Mouse (Mus musculus) cerebral cortex, adult 2 months (tissue): ENCODE data around the gene Gstm4.

ENCODE experiments used
- WGBS: fragments of 180-500 bp; shearing (Covaris S2); methylation state at CpG from one replicate; pipeline ENCODE4 v1.1.7; 2018; 5-methylcytosine and 5-hydroxymethylcytosine counted together

Gene Gstm4

DNA sequence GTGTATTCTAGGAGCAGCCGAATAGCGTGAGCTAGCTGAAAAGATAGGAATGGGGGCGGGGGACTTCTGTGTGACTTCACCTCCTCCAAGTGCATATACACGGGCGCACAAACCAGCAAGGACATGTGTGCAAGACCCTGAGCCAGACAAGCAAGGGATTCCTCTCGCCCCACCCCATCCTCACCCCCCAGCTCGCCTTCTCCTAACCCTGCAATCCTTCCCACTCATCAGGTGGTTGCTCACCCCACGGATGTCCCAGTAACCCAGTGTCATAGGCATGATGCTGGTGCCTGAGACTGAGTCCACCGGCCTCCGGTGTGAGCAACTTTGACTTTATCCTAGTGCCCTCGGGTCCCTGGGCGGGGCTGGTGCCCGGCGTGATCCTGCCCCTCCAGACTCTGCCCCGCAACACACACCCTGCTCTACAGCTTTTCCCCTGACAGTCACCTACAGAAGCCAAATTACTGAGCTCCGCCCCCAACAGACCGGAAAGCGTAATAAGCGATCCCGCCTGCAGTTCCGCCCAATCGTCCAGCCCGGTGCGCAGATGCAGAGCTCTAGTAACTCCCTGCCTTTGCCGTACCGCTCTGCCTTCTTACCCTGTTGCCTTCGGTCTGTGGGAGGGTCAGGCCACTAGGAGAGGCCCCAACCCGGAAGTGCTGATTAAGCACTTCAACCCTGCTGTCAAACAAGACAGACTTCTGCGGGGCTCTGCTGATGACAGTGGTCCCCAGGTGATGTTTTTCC lies at the start of gene Gstm4:
Gene Gstm4, minus strand, starts transcription at position 501 of the 747 bp plus-strand sequence.
- 5% methylated on average over 29 of the region's 29 CpGs for WGBS

DNA sequence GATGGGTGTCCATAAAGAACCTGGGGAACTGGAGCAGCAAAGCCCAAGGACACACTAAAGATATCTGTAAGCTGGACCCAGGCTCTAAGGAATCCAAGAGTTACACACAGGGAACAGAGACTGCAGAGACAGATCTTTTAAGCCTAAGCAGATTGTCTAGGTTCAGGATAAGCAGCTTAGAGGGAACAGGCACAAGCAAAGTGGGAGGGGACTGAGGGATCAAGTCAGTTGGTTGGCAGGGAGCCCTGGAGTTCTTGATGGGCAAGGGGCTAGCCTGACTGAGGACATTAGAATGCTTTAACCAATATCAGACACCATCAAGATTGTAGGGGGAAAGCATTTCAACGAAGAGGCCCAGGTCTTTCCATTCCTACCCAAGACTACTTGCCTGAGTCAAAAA lies 49.5 kb upstream of the Gstm4 start:
- WGBS, result 60% methylated on average over 1 of the region's 1 CpGs

DNA sequence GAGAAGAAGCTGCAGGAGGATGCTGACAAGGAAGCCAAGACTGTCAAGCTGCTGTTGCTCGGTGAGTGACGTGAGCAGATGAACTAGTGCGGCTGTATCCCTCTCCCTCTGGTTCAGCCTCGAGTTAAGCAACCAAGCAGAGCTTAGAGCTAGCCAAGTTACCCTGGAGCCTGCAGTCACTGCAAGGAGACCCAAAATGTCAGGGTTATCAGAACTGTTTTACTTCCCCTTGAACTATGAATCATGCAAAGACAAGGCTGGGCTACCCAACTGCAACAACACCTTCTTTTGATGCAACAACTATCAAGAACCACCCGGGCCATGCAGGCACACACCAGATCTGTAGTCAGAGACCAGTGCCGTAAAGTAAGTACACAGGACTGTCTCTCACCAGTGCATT lies 48.6 kb upstream of the Gstm4 start:
- 73% methylated on average over 6 of the region's 6 CpGs for WGBS

DNA sequence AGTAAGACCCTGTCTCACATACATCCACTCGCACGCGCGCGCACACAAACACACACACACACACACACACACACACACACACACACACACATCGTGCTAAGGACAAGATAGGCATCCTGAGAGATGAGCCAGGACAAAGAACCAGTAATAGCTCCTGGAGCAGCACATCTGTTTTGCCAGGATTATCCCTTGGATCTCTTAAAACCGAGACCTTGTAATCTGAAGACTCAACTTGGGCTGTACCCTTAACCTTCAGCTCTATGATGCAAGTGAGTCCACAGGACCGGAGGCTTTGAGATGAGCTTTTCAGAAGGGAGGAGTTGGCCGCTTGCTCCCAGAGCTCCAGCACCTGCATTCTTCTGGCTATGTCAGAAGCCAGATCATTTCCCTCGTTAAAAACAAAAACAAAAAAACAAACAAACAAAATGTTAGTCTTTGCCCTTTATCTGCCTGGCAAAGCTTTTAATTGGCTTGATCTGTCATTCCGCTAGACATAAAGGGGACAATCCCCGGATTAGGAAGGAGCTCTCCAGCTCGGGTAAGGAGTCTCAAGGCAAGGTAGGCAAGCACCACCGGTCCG lies 47.9 kb upstream of the Gstm4 start, which contains the start of gene Gnat2:
Gene Gnat2, plus strand, starts transcription at position 254 of the 580 bp plus-strand sequence.
- 80% methylated on average over 15 of the region's 15 CpGs for WGBS

DNA sequence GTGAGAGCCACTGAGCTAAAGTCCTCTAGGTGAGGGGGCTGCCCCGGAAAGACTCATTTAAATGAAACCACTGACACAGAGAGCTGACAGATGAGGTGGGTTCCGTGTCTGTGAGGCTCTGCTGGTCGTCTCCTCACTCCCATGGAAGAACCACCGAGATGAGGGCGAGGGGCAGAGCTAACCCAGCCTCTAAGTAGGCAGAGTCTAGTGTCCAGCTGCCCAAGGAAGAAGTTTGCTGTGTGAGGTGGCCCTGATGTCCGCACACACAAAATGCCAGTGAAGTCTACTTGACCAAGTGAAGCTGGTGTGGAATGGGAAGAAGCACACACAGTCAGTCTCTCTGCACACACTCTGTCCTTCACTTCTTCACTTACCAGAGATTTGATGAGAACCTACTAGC lies 47.3 kb upstream of the Gstm4 start:
- 88% methylated on average over 6 of the region's 6 CpGs for WGBS

DNA sequence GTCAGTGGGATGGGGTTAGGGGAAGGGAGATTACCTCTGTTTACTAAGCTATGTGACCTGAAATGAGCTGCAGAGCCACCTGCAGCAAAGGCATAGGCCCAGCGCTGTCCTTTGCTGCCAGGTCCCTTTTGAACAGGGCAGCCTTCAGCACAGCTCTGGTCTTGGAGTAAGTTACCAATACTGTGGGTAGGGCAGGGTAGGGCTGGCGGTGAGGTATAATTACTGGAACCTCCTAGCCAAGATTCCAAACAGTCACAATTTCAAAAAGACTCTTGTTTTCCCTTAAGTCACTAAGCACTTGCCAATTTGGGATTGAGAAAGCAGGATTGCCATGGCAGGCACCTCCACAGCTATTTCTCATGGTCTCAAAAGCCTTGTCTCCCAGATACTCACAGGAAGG lies 45.9 kb upstream of the Gstm4 start:
- WGBS, result 77% methylated on average over 2 of the region's 2 CpGs

DNA sequence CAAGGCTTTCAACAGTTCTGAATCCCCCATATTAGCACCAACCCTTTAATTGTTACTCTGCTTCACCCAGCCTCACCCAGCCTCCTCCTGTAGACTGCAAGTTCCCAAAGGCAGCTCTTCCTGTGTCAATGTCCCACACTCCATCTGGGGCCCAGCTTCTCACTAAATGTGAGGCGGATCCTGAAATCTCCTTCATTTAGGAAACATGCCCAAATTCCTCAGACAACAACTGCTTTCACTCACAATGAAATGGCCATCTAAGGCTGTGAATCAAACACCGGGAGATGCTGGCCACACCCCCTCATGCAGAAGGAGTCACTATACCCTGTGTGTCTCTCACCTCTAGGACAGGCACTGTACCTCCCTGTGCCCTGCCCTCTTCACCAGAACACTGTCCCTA lies 45.2 kb upstream of the Gstm4 start:
- 39% methylated on average over 2 of the region's 2 CpGs for WGBS

DNA sequence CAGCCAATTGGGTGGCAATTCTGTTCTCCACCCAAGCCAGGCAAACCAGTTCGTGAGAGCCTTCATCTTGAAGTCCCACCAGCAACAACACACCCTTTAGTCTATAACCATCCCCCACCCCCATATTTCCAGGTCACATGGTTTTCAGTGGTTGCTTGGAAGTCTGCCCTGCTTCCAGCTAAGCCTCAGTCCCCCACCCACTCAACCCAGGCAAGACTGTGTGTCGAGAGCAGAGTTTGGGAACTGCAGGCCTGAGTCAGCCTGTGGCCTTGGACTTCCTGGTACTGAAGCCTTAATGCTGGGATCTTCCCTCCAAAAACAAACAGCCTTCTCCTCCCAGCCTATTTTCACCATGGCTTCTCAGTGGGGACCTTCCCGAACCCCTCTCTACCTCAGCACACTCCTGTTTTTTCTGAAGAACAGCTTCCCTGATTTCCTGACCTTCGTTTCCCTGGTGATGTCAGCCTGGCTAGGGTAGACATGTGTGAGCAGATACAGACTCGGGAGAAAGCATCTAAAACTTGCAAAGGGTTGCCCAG lies 44.2 kb upstream of the Gstm4 start:
- 39% methylated on average over 5 of the region's 5 CpGs for WGBS

DNA sequence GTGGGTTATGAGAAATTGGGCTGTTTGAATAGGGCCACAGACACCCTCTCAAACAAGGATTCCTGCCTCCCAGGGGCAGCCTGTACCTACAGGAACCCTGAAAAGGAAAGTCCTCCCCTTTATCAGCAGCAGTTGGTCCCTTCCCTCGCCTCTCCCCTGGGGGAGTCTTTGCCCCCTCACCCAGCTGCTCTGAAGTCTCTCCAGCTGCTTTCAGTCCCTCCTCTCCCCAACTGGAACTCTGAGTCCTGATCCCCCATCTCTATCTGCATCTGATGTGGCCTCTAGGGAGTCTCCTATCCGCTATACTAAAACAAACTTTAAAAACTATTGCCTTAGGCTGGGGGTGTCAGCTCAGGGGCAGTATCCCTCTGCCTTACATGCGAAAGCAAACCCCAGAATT lies 42.6 kb upstream of the Gstm4 start:
- 92% methylated on average over 3 of the region's 3 CpGs for WGBS

DNA sequence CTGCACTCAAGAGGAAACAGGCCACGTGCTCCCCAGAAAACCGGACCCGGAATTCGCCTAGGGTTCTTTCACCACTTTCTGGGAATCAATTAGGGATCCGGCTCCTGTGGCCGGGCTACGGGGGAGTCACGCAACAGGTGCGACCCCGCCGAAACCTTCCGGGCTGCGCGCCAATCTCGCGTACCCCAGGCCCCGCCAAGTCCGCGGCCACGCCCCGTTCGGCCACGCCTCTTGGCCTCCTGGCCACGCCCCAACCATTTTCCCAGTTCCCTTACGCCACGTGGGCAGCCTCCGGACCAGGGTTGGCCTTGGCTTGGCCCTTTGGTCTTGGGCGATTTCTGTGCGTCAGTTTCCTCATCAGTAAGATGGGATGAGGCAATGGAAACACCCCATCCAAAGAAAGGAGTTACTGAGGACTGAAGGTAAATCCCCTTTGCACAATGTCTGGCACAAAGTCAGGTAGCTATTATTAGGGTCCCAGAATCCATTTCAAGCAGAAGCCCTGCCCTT lies 41.8 kb upstream of the Gstm4 start, which contains the start of gene Ampd2:
Gene Ampd2, minus strand, starts transcription at position 182 of the 510 bp plus-strand sequence.
- 4% methylated on average over 29 of the region's 29 CpGs for WGBS

DNA sequence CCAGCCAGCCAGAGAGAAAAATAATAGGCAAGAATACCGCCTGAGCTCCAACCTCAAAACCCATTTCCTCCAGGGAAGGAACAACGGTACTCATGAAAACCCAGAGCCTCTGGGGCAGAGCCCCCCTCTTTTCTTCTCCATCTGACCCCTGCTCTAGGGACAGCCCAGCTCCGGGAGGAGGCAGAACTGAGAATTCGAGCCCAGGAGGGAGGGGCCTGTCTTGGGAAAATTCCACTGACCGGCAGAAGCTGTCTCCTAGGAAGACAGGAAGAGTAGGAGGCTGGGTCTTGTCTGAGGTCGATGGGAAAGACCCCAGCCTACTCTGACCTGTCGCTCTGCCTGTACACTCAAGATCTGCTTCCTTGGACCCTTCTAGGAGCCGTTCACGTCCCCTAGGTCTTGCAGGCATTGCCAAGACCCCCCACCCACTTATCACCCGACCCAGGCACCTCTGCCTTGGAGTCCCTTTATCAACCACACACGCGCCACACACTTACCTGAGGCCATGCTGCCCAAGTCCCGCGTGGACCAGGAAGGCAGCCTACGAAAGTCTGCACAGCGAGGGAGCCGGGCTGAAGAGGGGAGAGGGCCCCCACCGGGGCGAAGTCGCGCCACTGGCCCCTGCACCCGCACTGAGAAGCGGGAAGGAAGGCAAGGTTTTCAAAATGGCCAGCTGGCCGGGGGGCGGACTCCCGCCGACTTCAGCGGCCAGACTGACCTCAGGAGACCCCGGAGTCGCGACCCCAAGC lies 41.2 kb upstream of the Gstm4 start:
- under 1% methylated on average over 31 of the region's 31 CpGs for WGBS

DNA sequence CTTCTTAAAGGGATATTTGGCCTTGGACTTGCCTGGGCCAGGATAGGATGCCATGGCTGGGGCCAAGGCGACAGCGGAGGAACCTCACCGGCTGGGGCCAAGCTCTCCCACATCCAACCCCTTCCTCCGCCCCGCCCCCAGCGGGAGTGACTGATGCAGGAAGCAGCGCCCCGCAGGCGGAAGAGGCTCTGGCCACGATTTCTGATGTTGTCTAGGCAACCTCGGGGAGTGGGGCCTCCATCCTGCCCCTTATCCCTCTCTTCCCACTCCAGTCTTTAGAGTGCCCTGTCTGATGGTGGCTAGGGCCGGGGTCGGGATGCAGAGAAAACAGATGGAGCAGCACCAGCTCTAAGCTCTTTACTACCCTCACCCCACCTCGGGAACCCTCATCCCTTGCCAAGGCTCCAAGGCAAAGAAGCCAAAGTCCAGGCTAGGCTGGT lies 40.6 kb upstream of the Gstm4 start:
- WGBS, result 1% methylated on average over 14 of the region's 14 CpGs

DNA sequence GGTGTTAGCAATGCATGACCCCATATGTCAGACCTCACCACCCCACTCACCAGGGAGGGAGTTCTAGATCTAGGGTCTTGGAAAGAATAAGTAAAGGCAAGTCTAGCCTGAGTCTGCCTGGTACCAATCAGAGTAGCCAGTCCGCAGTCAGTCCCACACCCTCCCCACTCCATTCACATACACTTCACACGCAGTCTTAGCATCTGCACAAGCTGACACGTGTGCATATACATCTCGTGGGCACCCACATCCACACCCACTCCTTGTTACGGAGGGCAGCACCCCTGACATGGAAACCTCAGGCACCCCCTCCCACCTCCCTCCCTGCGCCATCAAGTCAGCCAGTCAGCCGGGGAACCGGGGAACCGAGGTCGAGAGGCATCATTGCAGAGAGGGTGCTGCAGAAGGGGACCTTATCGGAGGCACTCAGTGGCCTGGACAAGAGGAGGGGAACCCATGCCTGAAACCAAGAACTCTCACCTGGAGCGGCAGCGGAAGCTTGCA lies 40.1 kb upstream of the Gstm4 start:
- 8% methylated on average over 13 of the region's 13 CpGs for WGBS

DNA sequence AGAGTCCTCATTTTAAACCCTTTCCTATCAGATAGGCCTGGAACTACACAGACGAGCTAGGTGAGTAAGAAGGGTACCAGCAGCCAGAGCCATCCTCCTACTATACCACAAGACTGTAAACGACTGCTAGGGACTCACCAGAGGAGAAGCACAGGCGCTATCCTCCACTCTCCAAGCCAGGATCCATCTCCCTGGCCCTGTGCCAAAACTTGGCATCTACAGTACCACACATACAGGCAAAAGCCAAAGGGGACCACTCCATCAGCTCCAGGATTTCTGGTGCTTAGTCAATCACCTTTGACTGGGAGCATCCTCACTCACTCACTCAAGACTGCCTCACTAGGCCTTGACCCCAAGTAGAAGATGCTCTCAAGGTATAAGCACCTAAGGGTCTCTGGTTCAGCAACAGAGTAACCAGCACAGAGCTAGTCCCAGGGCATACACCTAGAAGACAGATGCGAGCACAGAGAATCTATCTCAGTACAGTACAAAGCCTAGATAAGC lies 39.3 kb upstream of the Gstm4 start:
- WGBS, result 53% methylated on average over 4 of the region's 4 CpGs

DNA sequence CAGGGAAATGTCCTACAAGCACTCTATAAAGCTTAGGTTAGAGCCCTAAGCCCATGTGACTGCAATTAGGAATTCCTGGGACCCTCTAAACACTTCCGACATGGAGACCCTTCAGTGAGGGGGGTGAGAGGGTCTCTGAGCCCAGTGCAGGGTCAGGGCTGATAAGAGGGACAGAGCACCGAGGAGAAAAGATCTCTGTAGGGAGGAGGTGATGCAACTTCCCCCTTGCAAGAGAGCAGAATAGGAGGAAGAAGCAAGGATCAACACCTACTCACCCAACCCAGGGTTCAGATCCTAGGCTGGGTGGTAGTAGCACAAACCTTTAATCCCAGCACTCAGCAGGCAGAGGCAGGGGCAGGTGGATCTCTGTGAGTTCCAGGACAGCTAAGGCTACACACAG lies 38.5 kb upstream of the Gstm4 start:
- 50% methylated on average over 2 of the region's 2 CpGs for WGBS

DNA sequence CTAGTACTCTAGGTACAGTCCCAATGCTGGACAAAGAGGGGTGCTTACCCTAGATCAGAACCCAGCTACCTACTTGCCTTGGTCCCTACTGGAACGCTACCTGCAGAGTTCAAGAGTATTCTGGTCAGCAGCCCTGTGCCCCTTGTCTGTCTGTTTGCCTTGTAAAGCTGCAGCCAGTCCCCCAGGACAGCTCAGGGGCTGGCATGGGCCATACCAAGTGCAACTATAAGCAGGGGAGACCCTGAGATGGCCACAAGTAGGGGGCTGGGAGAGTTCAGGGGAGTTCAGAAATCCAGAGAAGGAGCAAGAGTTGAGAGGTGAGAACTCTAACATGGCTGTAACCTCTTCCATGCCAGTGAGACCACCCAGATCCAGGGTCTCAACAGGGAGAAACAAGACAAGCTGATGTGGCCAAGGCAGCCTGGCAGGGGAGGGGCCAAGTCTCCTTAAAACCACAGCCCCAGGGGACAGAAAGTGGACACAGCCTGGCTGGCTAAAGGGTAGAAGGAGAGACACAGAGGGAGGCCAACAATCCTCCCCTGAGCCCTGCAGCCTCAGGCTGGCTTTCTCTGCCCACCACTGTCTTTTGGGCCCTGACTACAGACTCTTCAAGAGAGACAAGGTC lies 37.7 kb upstream of the Gstm4 start:
- 82% methylated on average over 1 of the region's 1 CpGs for WGBS

DNA sequence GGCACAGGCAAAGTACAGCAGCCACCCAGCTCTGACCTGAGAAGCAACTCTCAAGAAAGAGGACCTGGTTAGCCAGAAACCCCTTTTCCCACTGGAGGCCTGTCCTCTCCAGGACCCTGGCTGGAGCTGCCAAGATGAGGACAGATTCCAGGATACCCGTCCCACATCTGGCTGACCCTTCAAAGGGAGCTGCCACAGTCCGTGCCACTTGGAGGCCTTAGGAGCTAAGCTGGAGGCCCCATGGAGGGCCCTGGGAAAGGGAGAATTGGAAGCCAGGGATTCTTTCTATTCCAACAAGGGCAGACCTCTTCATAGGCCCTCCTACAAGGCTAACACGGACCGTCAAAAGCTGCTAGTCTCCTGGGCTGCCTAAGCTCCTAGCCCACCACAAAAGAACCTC lies 37.0 kb upstream of the Gstm4 start:
- WGBS, result 71% methylated on average over 4 of the region's 4 CpGs

DNA sequence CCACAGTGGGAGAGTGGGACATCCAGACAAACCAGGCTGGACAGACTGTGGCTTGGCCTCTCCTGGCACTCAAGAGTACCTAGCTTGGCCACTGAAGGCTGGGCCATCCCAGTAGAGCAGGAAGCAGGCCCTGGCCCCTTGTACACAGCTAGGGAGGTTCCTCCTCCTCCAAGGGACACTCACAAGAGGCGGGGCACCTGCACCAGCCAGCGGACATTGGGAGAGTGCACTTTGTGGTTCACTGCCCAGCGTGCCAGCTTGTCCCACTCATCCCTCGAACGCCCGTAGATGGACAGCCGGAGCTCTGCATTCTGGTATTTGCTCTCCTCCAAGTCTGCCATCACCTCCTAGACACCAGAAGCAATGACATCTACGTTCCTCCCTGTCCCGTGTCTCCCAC lies 32.1 kb upstream of the Gstm4 start:
- WGBS, result 88% methylated on average over 9 of the region's 9 CpGs

DNA sequence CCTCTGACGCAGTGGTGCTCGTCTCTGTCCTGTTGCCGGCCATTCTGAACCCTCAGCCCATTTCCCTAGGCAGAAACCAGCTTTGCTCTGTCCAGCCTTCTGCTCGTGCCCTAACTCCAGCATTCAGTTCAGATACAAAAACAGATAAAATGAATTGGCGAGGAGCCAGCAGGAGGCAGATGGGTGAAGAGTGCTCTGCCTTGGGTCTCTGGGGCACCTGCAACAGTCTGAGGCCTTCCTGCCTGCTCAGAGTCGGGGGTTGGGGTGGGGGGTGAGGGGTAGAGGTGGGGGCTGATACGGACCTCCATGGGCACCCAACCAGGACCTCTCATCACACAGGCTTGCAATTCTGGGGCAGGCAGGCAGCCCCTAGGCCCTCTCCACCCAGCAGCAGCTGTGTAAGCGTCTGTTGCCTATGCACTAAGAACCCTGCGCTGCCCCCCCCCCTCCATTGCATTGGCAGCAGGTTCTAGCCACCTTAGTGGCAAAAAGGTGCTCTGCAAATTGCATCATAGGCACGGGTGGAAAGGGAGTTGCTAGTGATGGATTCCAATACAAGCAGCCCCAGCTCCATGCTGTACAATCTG lies 28.4 kb upstream of the Gstm4 start:
- 79% methylated on average over 10 of the region's 10 CpGs for WGBS

DNA sequence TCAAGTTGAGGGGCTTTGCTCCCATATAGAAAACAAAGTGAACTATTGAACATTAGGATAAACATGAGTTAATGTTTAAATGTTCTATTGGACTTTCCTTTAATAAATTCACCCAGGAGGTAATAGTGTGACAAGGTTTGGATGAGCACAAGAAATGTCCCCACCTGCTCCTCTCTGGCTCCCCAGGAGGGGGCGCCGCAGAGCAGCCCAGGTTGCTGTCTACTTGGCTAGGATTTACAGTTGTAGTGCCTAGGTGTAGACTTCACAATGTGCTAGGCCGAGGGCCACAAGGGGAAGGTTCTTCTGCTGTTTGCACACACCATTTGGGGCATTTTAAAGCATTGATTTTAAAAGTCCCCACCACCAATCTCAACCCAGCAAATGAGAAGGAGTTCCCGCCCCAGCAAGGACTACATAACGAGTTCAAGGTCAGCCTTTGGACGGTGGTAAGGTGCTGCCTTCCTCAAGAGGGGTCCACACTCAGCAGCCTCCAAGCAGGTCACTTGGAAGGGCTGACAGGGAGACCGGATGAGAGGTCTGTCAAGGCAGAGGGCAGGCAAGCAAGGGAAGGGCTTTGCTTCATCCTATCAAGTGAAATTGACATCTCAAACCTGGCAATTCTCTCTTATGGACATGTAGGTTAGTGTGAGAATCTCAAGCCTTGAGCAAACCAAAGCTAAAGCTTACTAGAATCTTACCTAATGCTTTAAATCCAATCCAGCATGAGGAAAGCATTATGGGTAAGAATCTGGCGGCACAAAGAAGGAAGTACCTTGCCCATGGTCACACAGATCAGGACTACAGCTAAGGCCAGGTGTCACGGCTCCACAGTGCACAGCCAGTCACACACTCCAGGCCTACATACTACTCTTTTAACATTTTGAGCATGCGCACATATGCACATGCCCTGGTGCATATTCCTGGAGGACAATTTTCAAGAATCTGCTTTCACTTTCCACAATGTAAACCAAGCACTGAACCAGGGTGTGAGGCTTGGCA lies 25.9 kb upstream of the Gstm4 start:
- 67% methylated on average over 10 of the region's 10 CpGs for WGBS
